Mouse (Mus musculus) E14TG2a.4 (cell line): Measurements from ENCODE around the gene Slc17a2.
A peak's percentile ranks its signal among the peaks of the same experiment; 100 is the strongest.

ENCODE experiments used
- H3K27me3 ChIP-seq: 2 replicates; pipeline ENCODE4 v1.6.1; 2014; ENCODE audit warnings: low read length, control low read depth; ENCODE audit not compliant: insufficient read depth
- H3K36me3 ChIP-seq: 2 replicates; pipeline ENCODE4 v1.6.1; 2014; ENCODE audit warnings: low read length, control low read depth; ENCODE audit not compliant: insufficient read depth
- H3K4me1 ChIP-seq: replicated peaks from 2 replicates; pipeline ENCODE4 v1.6.1; 2014; ENCODE audit warnings: low read depth, low read length, control low read depth
- H3K4me3 ChIP-seq: replicated peaks from 2 replicates; pipeline ENCODE4 v1.5.1; 2014; ENCODE audit warnings: mild to moderate bottlenecking, low read length
- H3K9me3 ChIP-seq: 2 replicates; pipeline ENCODE4 v1.6.1; 2014; ENCODE audit warnings: low read length, control low read depth
- CTCF ChIP-seq: conservative IDR thresholded peaks from 2 replicates; pipeline ENCODE4 v1.5.1; 2014; ENCODE audit warnings: low read length
- NANOG ChIP-seq: IDR thresholded peaks from 2 replicates; pipeline ENCODE4 v1.6.1; 2014; ENCODE audit warnings: borderline replicate concordance, low read length, mixed read lengths
- POU5F1 ChIP-seq: IDR thresholded peaks from 2 replicates; pipeline ENCODE4 v1.6.1; 2014; ENCODE audit warnings: low read length, borderline replicate concordance

The Slc17a2 gene

GRCm38 (mm10) chr13:23778339-23778738 lies 28.5 kb upstream of the Slc17a2 start:
- TF ChIP-seq POU5F1 (no peak), NANOG (no peak), CTCF (no peak)

GRCm38 (mm10) chr13:23779025-23779424 lies 27.8 kb upstream of the Slc17a2 start:
- TF ChIP-seq CTCF (no peak), POU5F1 (no peak), NANOG (no peak)
- 0 out of 2 replicates have a peak, but pooled peaks cover 3% of the 10 kb centered on the region for H3K9me3 ChIP-seq
- H3K4me3 ChIP-seq, result no peak overlapping the region
- no peaks in the 10 kb centered on the region for H3K36me3 ChIP-seq
- peaks cover 21% of the 10 kb centered on the region for H3K4me1 ChIP-seq
- H3K27me3 ChIP-seq, result no peaks in the 10 kb centered on the region

More at GRCm38 (mm10) chr13:23778339-23778738, 28.5 kb upstream of the Slc17a2 start:
- Histone ChIP-seq H3K27me3 (no peaks in the 10 kb centered on the region), H3K9me3 (0 out of 2 replicates have a peak, but pooled peaks cover 3% of the 10 kb centered on the region), H3K4me1 (peaks cover 25% of the 10 kb centered on the region), H3K4me3 (no peak overlapping the region), H3K36me3 (no peaks in the 10 kb centered on the region)

- TF ChIP-seq CTCF (peak; percentile 77), POU5F1 (no peak), NANOG (no peak)
- peaks cover 9% of the 10 kb centered on the region; the same call in 1 of the 2 replicates for H3K27me3 ChIP-seq
- H3K4me3 ChIP-seq, result no peak overlapping the region
- no peaks in the 10 kb centered on the region for H3K36me3 ChIP-seq
- H3K4me1 ChIP-seq, result no peaks in the 10 kb centered on the region
- no peaks in the 10 kb centered on the region for H3K9me3 ChIP-seq
Observed at GRCm38 (mm10) chr13:23792520-23792919, 14.3 kb upstream of the Slc17a2 start.

- Histone ChIP-seq H3K4me1 (no peaks in the 10 kb centered on the region), H3K36me3 (no peaks in the 10 kb centered on the region), H3K4me3 (no peak overlapping the region), H3K9me3 (no peaks in the 10 kb centered on the region), H3K27me3 (peaks cover 4% of the 10 kb centered on the region; the same call in 1 of the 2 replicates)
- TF ChIP-seq NANOG (no peak), POU5F1 (no peak), CTCF (no peak)
Observed at GRCm38 (mm10) chr13:23799405-23799804, 7.4 kb upstream of the Slc17a2 start.

DNA sequence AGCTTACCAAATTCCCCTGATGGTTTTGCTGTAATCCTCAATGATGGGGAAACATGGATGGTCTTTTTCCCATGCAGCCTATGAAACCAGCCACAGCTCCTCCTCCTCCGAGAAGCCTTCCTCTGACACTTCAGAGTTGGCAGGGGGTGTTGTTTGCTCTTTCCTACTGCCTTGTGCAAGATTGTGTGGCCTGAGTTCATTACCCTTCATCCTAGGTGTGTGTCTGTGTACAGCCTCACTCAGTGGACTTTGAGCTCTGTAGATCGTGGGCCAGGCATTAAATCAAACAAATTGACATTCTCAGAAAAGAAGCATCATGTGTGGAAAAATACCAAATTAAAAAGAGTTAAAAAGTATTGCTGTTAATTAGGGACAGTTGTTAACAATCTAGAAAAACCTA lies 2.3 kb upstream of the Slc17a2 start:
- TF ChIP-seq NANOG (no peak), CTCF (no peak), POU5F1 (no peak)
- no peaks in the 10 kb centered on the region for H3K36me3 ChIP-seq
- no peaks in the 10 kb centered on the region for H3K9me3 ChIP-seq
- no peak overlapping the region for H3K4me3 ChIP-seq
- H3K27me3 ChIP-seq, result no peaks in the 10 kb centered on the region; the same call in 1 of the 2 replicates
- H3K4me1 ChIP-seq, result no peaks in the 10 kb centered on the region

DNA sequence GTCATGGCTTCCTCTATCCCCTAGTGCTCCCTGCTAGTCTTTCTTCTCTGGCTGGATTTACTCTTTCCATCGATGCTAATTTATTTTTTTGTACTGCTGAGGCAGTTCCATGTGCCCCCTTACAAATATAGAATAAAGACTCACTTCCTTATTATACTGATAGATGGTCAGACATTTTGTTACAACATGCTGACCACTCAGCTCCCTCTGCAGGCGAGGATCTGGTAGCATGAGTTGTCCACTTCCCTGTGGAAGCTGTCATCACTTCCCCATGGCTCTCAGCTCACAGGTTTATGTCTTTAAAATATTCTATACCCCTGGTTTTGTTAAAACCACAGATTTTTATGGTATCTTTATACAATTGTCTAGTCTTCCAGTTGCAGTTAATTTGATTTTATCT lies 9.4 kb downstream of the Slc17a2 start:
- Histone ChIP-seq H3K36me3 (no peaks in the 10 kb centered on the region), H3K4me1 (no peaks in the 10 kb centered on the region), H3K4me3 (no peak overlapping the region), H3K27me3 (no peaks in the 10 kb centered on the region), H3K9me3 (no peaks in the 10 kb centered on the region)
- TF ChIP-seq NANOG, result no peak
- TF ChIP-seq CTCF, result no peak

DNA sequence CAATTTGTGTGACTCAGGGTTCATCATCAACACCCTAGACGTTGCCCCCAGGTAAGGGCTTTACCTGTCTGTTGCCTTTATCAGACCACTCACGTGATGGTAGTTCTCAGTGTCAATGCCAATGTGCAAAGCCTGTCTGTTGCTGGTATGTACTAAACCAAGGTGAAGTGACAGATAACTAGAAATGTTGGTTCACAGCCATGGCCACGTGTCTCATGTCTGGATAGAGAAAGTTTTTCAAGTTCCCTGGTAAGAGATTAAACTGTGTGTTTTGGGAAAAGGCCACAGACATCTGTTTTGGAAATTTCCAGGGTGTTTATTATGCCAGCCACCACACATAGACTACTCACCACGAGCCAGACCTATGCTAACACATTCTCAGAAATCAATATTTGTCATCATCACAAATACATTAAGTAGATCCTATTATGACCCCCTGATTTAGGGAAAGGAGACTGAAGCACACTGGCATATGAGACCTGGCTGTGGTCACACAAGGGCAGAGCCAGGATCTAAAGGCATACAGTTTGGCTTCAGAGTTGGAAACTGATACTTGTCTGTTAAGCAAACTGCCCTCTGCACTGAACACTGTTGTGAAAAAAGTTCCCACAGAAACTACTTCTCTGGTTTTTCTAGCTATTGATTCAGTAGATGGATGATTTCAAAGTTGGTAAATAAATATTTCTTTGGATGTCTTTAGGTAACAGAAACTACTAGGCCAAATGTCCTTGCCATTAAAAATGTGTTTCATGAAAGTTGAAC lies 13.6 kb downstream of the Slc17a2 start:
- no peak for TF ChIP-seq NANOG
- TF ChIP-seq CTCF, result no peak
- TF ChIP-seq POU5F1, result no peak
- no peaks in the 10 kb centered on the region for H3K36me3 ChIP-seq
- no peak overlapping the region for H3K4me3 ChIP-seq
- H3K9me3 ChIP-seq, result no peaks in the 10 kb centered on the region
- H3K4me1 ChIP-seq, result no peaks in the 10 kb centered on the region
- no peaks in the 10 kb centered on the region for H3K27me3 ChIP-seq

GRCm38 (mm10) chr13:23822213-23822612 lies 15.4 kb downstream of the Slc17a2 start:
- no peaks in the 10 kb centered on the region for H3K36me3 ChIP-seq
- no peak for TF ChIP-seq POU5F1
- no peak for TF ChIP-seq CTCF
- no peak for TF ChIP-seq NANOG
- no peaks in the 10 kb centered on the region for H3K9me3 ChIP-seq
- no peak overlapping the region for H3K4me3 ChIP-seq
- no peaks in the 10 kb centered on the region for H3K27me3 ChIP-seq
- no peaks in the 10 kb centered on the region for H3K4me1 ChIP-seq

DNA sequence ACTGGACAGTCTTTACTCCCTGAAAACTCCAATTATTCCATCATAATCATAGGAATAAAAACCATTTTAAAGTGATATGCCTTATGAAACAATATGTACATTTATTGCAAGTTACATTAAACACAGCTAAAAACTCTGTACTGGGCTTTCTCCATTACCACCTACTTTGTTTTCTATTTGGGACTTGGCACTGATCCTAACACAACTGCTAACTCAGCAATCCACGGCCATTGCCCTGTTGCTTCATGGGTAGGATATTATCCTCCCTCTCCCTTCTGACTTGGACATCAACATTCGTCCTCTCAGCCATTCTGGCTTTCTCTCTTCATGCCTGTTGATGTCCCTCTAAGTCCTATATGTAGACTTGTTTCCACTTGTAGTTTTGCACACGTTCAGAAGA lies 19.8 kb downstream of the Slc17a2 start:
- no peak overlapping the region for H3K4me3 ChIP-seq
- no peaks in the 10 kb centered on the region for H3K27me3 ChIP-seq
- TF ChIP-seq CTCF (no peak), NANOG (no peak), POU5F1 (no peak)
- no peaks in the 10 kb centered on the region for H3K36me3 ChIP-seq
- H3K4me1 ChIP-seq, result no peaks in the 10 kb centered on the region
- H3K9me3 ChIP-seq, result no peaks in the 10 kb centered on the region
